Mouse (Mus musculus) limb, embryonic 14.5 days (tissue): ENCODE measurements around the gene Mrs2. TPM values are rescaled to one million over a fixed set of nuclear protein-coding genes. Genes with fewer than 3 reads are reported as not detected.

ENCODE experiments used
- ATAC-seq: fragments of 200-750 bp; cut with Nextera tagmentation; 2 replicates; pipeline ENCODE4 v1.8.0; 2017; ENCODE audit warnings: low read depth, moderate number of reproducible peaks, moderate TSS enrichment; ENCODE audit not compliant: low FRiP score
- DNase-seq: peaks from one replicate; pipeline ENCODE4 v3.0.0-alpha.2; 2015; ENCODE audit warnings: low spot score
- H3K27ac ChIP-seq: fragments of 300-500 bp; sonication (generic); replicated peaks from 2 replicates; pipeline ENCODE4 v1.5.1; 2014; ENCODE audit warnings: low read depth, mild to moderate bottlenecking, low read length, moderate library complexity, mixed read lengths
- H3K27me3 ChIP-seq: fragments of 300-500 bp; sonication (generic); 2 replicates; pipeline ENCODE4 v1.6.1; 2014; ENCODE audit warnings: low read length, mixed read lengths; ENCODE audit not compliant: control insufficient read depth, insufficient read depth
- H3K36me3 ChIP-seq: fragments of 300-500 bp; sonication (generic); 2 replicates; pipeline ENCODE4 v1.6.1; 2014; ENCODE audit warnings: mild to moderate bottlenecking, low read length, moderate library complexity, mixed read lengths; ENCODE audit not compliant: control insufficient read depth, insufficient read depth
- H3K4me1 ChIP-seq: fragments of 300-500 bp; sonication (generic); 2 replicates; pipeline ENCODE4 v1.6.1; 2014; ENCODE audit warnings: antibody characterized with exemption, low read length, mixed read lengths; ENCODE audit not compliant: control insufficient read depth, insufficient read depth
- H3K4me2 ChIP-seq: fragments of 300-500 bp; sonication (generic); replicated peaks from 2 replicates; pipeline ENCODE4 v1.6.1; 2014; ENCODE audit warnings: low read depth, mild to moderate bottlenecking, low read length, moderate library complexity; ENCODE audit not compliant: severe bottlenecking
- H3K4me3 ChIP-seq: fragments of 300-500 bp; sonication (generic); replicated peaks from 2 replicates; pipeline ENCODE4 v1.5.1; 2014; ENCODE audit warnings: low read length
- H3K9ac ChIP-seq: fragments of 300-500 bp; sonication (generic); 2 replicates; pipeline ENCODE4 v1.6.1; 2014; ENCODE audit warnings: mild to moderate bottlenecking, low read depth, low read length, moderate library complexity; ENCODE audit not compliant: severe bottlenecking
- H3K9me3 ChIP-seq: fragments of 300-500 bp; sonication (generic); 2 replicates; pipeline ENCODE4 v1.6.1; 2016; ENCODE audit warnings: low read length; ENCODE audit not compliant: control insufficient read depth
- POLR2A ChIP-seq: fragments of 200-500 bp; IDR thresholded peaks from 2 replicates; pipeline ENCODE4 v1.8.0; 2012; ENCODE audit warnings: inconsistent platforms, mild to moderate bottlenecking, moderate library complexity, borderline replicate concordance; ENCODE audit not compliant: insufficient read depth, insufficient read length; ENCODE audit errors: extremely low read depth
- WGBS: fragments of 180-500 bp; shearing (Covaris S2); extraction: QIAGEN DNeasy Blood & Tissue Kit; methylation state at CpG from one replicate; pipeline ENCODE4 v1.1.7; 2014; 5-methylcytosine and 5-hydroxymethylcytosine counted together
- polyA plus RNA-seq, 2 experiments: library from polyadenylated mRNA; depleted of rRNA in 1 of 2; stranded (reverse) in 1 of 2; unstranded in 1 of 2; fragments of >200 nt; fragmentation: Nextera tagmentation in 1 of 2; extraction: Ambion mirVana in 1 of 2; gene quantifications; 2 replicates each; pipeline versions ENCODE4 v1.2.1 to v1.2.3; 2012 to 2014

Gene Mrs2
- polyA plus RNA-seq, 2 experiments, result 15.1 to 28.4 TPM

GRCm38 (mm10) chr13:25055111-25055554 is 35.0 kb upstream of the Mrs2 start:
- peaks cover 31% of the 10 kb centered on the region for H3K27me3 ChIP-seq
- ATAC-seq (peak; percentile 79), DNase-seq (peak; percentile 56)
- 4% methylated on average over 35 of the region's 35 CpGs for WGBS
- no peak overlapping the region for H3K27ac ChIP-seq
- H3K9me3 ChIP-seq, result peaks cover 6% of the 10 kb centered on the region; the same call in 1 of the 2 replicates
- H3K4me2 ChIP-seq, result peak overlapping the region; percentile 88
- no peaks in the 10 kb centered on the region for H3K36me3 ChIP-seq
- peaks cover 7% of the 10 kb centered on the region; the same call in 1 of the 2 replicates for H3K4me1 ChIP-seq
- peak overlapping the region; percentile 46 for H3K4me3 ChIP-seq
- TF ChIP-seq POLR2A, result no peak
- peak overlapping the region; percentile 46 for H3K9ac ChIP-seq

- no peak for TF ChIP-seq POLR2A
- no peak for DNase-seq
Measured at GRCm38 (mm10) chr13:25052671-25053070, 32.5 kb upstream of the Mrs2 start.

DNA sequence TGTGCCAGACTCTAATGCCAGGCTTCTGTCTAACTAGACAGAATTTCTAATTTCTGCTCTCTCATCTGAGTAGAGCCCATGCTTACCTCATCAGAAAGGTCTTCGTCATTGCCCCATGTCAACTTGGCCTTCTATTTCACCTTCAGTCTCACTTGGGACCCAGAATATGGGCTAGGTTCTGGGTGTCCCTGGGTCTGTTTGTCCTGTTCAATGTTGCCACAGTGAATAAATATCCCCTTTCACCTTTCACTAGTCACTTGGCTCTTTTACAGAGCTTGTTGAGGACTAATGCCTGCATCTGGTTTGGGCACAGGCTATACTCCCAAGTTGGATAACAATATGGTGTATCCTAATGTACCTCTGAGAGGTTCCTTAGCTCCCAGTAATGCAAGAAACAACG is 19.3 kb upstream of the Mrs2 start:
- Histone ChIP-seq H3K27ac (no peak overlapping the region), H3K9me3 (no peaks in the 10 kb centered on the region), H3K4me1 (no peaks in the 10 kb centered on the region), H3K4me2 (no peak overlapping the region), H3K9ac (no peak overlapping the region), H3K4me3 (no peak overlapping the region), H3K36me3 (no peaks in the 10 kb centered on the region), H3K27me3 (no peaks in the 10 kb centered on the region)
- TF ChIP-seq POLR2A, result no peak
- WGBS, result 76% methylated on average over 2 of the region's 2 CpGs
- DNase-seq, result no peak
- no peak for ATAC-seq

More at GRCm38 (mm10) chr13:25052671-25053070, 32.5 kb upstream of the Mrs2 start:
- no peak for ATAC-seq
- Histone ChIP-seq H3K9me3 (peaks cover 16% of the 10 kb centered on the region; the same call in 1 of the 2 replicates), H3K27me3 (peaks cover 31% of the 10 kb centered on the region), H3K27ac (no peak overlapping the region), H3K4me2 (no peak overlapping the region), H3K36me3 (no peaks in the 10 kb centered on the region), H3K4me1 (peaks cover 7% of the 10 kb centered on the region; the same call in 1 of the 2 replicates), H3K9ac (no peak overlapping the region), H3K4me3 (no peak overlapping the region)
- 84% methylated on average over 5 of the region's 5 CpGs for WGBS

GRCm38 (mm10) chr13:25027114-25027425 is 6.9 kb upstream of the Mrs2 start:
- Histone ChIP-seq H3K4me2 (no peak overlapping the region), H3K4me1 (no peaks in the 10 kb centered on the region), H3K27me3 (no peaks in the 10 kb centered on the region), H3K9me3 (no peaks in the 10 kb centered on the region), H3K4me3 (no peak overlapping the region), H3K27ac (no peak overlapping the region), H3K9ac (no peak overlapping the region), H3K36me3 (no peaks in the 10 kb centered on the region)
- no peak for ATAC-seq
- TF ChIP-seq POLR2A, result no peak
- DNase-seq, result no peak
- WGBS, result 77% methylated on average over 3 of the region's 3 CpGs

DNA sequence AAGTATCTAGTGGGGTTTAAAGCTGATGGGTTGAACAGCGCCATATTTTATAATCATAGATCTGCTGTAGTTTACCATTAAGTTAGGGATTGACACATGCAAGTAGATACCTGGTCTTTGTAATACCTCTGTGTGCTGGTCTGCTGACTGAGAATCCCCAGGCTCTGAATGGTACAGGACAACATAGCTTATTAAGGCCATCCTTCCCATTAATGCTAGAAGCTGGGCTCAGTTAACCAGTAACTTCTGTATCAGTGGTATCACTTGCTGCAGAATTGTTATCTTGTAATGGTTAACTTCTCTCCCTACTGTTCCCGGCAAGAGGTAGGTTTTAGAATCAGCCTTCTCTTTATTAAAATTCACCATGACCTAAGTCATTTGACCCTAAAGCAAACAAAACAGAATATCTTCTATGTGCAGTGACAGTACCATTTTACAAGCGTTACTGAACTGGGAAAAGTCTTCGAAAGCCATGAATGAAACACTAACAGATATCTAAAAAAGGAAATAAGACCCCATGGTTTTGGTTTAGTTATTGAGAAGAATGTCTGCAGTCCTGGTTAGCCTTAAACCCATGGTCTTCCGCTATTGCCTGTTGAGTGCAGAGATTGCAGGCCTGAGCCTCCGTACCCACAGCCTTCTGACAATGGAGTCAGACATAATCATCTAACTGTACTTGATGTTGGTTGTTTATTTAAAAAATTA is 6.4 kb upstream of the Mrs2 start:
- no peaks in the 10 kb centered on the region for H3K4me1 ChIP-seq
- H3K9me3 ChIP-seq, result no peaks in the 10 kb centered on the region
- no peak overlapping the region for H3K4me3 ChIP-seq
- no peaks in the 10 kb centered on the region for H3K27me3 ChIP-seq
- DNase-seq (no peak), ATAC-seq (no peak)
- TF ChIP-seq POLR2A, result no peak
- H3K4me2 ChIP-seq, result no peak overlapping the region
- H3K9ac ChIP-seq, result no peak overlapping the region
- H3K36me3 ChIP-seq, result no peaks in the 10 kb centered on the region
- WGBS, result 88% methylated on average over 6 of the region's 6 CpGs
- no peak overlapping the region for H3K27ac ChIP-seq

DNA sequence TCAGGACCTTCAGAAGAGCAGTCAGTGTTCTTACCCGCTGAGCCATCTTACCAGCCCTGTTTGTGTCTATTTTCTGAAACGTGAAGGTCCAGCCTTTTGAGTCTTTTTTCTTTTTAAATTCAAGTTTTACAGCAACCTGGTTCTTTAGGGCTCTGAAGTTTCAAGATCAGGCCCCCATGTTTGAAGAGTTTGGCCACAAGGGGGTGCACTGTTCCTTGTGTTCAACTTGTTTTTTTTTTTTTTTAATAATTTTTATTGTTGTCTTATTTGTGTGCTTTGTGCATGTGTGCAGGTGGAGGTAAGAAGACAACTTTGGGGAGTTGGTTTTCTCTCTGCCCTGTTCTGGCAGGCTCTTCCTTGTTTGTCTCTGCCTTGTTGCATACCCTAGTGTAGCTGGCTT is 4.5 kb upstream of the Mrs2 start:
- ATAC-seq (no peak), DNase-seq (peak; percentile 53)
- Histone ChIP-seq H3K4me3 (no peak overlapping the region), H3K4me2 (no peak overlapping the region), H3K9me3 (no peaks in the 10 kb centered on the region), H3K9ac (no peak overlapping the region), H3K27me3 (no peaks in the 10 kb centered on the region), H3K4me1 (peaks cover 4% of the 10 kb centered on the region; the same call in 1 of the 2 replicates), H3K36me3 (no peaks in the 10 kb centered on the region), H3K27ac (no peak overlapping the region)
- WGBS, result 34% methylated on average over 2 of the region's 2 CpGs
- no peak for TF ChIP-seq POLR2A
